Mouse (Mus musculus): Measurements from ENCODE around the gene Btrc.

The Btrc gene

GRCm38 (mm10) chr19:45573033-45573432 is 209.5 kb downstream of the Btrc start:
- DNase-seq (ENCODE audit: low spot score in 2 of 2), result no peak

DNA sequence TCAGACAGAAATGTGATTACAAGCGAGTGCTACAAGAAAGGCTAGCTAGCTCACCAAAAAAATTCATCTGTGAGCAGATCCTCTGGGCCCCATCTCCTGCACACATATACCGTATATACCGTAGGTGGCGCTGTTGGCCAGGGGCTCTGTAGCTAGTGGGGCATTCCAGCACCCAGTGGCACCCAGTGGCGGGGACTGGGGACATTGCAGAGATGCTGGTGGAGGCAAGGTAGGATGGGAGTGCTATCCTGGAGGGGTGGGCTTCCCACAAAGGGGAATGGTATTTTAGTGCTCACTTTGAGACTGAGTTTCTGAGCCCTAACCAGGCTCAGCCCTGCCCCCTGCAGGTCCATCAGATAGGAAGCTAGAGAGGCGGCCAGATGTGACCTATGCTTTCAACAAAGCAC is 210.3 kb downstream of the Btrc start:
- DNase-seq (ENCODE audit: low spot score in 2 of 2), result peak; percentile 74 to 86

DNA sequence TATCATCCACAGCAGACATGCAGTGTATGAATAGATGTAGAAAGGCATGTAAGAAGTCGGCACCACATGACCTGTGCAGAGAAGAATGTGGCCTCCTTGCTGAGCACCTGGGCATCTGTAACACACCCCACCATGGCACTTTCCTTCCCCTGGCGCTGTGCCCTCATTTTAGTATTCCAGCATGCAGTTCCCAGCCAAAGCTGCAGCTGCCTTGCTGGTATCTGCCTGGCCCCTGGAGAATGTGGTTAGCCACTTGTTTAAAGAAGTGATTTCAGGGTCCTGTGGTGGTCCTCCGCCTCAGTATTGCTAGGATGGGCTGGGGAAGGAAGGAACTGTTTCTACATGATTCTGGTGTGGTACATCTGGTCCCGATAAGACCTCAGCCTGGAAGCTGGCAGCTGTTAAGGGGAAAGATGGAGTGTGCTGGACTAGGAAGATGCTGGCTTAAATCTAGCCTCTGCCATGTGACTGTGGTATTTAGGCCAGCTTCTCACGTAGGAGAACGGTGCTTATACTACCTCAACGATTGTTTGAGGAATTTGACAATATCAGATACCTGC is 210.9 kb downstream of the Btrc start:
- DNase-seq (ENCODE audit: low spot score in 2 of 2), result no peak

GRCm38 (mm10) chr19:45574941-45575631 is 211.6 kb downstream of the Btrc start:
- DNase-seq (ENCODE audit: low spot score in 2 of 2), result peak; percentile 39 to 50

GRCm38 (mm10) chr19:45575632-45576001 is 212.1 kb downstream of the Btrc start:
- no peak for DNase-seq (ENCODE audit: low spot score in 2 of 2)

DNA sequence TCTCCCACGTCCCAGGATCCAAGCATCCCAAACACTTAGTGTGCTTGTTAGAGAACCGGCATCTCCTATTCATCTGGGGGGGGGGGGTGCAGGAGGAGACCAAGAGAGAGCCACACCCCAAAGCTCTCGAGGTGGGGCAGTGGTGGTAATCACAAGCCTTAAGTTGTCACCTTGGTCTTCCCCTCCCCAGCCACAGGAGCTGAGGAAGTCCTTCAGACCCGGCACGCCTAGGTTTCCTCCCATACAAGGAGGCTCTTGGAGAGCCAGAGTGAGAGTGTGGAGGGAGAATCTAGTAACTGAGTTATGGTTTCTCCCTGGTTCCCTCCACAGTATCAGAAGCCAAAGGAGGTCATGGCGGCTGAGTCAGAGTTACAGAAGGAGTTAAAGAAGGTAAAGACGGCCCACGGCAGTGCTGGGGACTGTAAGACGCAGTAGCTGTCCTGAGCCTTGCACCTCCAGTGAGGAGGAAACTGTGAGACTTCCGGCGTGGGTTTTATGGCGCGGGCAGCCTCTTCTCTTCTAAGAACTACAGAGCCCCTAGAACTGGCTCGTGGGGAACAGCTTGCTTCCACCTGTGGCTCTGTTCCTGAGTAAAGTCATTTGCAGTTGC is 213.7 kb downstream of the Btrc start:
- DNase-seq (ENCODE audit: low spot score in 2 of 2), result no peak

DNA sequence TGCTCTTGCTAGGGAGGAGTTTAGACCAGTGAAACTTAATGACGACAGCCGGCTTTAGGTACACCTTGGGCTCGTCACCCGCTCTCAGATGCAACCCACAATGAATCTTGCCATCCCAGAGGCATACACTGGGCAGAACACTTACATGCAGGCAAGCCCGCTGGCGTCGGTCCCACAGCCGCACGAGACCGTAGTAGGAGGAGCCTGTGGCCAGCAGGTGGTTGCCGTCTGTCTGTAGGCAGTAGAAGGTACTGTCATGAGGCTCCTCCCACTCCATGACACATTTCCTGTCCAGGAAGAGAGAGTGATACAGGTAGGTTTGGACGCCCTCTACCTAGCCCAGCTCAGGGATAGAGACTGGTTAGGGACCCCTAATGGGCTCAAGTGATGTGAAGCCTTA is 215.4 kb downstream of the Btrc start:
- no peak for DNase-seq (ENCODE audit: low spot score in 2 of 2)

- no peak for DNase-seq (ENCODE audit: low spot score in 2 of 2)
Observed at GRCm38 (mm10) chr19:45579416-45579815, 215.9 kb downstream of the Btrc start.
